Mouse (Mus musculus) forebrain, embryonic 16.5 days (tissue): ENCODE measurements at regions not wholly inside any gene's neighbourhood (a gene's known extent, or its start where the extent isn't known, plus 50 kb on each side); places are given as distances from the start of the nearest gene placed in this dataset.

Source experiments
- ATAC-seq: fragments of 200-750 bp; cut with Nextera tagmentation; 2 replicates; pipeline ENCODE4 v1.8.0; 2017; ENCODE audit warnings: mild to moderate bottlenecking, moderate library complexity
- H3K27ac ChIP-seq: fragments of 300-500 bp; sonication (generic); 2 replicates; pipeline ENCODE4 v1.5.1; 2014; ENCODE audit warnings: low read length, control low read depth
- H3K27me3 ChIP-seq: fragments of 300-500 bp; sonication (generic); replicated peaks from 2 replicates; pipeline ENCODE4 v1.6.1; 2014; ENCODE audit warnings: low read length; ENCODE audit not compliant: control insufficient read depth, insufficient read depth
- H3K36me3 ChIP-seq: fragments of 300-500 bp; sonication (generic); 2 replicates; pipeline ENCODE4 v1.6.1; 2014; ENCODE audit not compliant: control insufficient read depth, insufficient read depth
- H3K4me1 ChIP-seq: fragments of 300-500 bp; sonication (generic); replicated peaks from 2 replicates; pipeline ENCODE4 v1.6.1; 2014; ENCODE audit warnings: low read length; ENCODE audit not compliant: control insufficient read depth, insufficient read depth
- H3K4me2 ChIP-seq: fragments of 300-500 bp; sonication (generic); 2 replicates; pipeline ENCODE4 v1.6.1; 2014; ENCODE audit warnings: mild to moderate bottlenecking, low read length, control low read depth
- H3K4me3 ChIP-seq: fragments of 300-500 bp; sonication (generic); replicated peaks from 2 replicates; pipeline ENCODE4 v1.5.1; 2014; ENCODE audit warnings: mild to moderate bottlenecking, low read length, control low read depth
- H3K9ac ChIP-seq: fragments of 300-500 bp; sonication (generic); replicated peaks from 2 replicates; pipeline ENCODE4 v1.6.1; 2014; ENCODE audit warnings: low read depth, low read length, control low read depth
- H3K9me3 ChIP-seq: fragments of 300-500 bp; sonication (generic); 2 replicates; pipeline ENCODE4 v1.6.1; 2016; ENCODE audit warnings: low read length; ENCODE audit not compliant: control insufficient read depth
- WGBS: fragments of 180-500 bp; shearing (Covaris S2); extraction: QIAGEN DNeasy Blood & Tissue Kit; methylation state at CpG from one replicate; pipeline ENCODE4 v1.1.7; 2014; 5-methylcytosine and 5-hydroxymethylcytosine counted together

GRCm38 (mm10) chr7:117939618-117940017 lies 176.4 kb downstream of the Rps15a start:
- Histone ChIP-seq H3K9me3 (no peaks in the 10 kb centered on the region), H3K4me1 (0 out of 2 replicates have a peak, but pooled peaks cover 2% of the 10 kb centered on the region), H3K27me3 (no peaks in the 10 kb centered on the region), H3K36me3 (no peaks in the 10 kb centered on the region), H3K4me2 (no peak overlapping the region), H3K9ac (no peak overlapping the region), H3K4me3 (no peak overlapping the region), H3K27ac (no peak overlapping the region)
- no peak for ATAC-seq
- WGBS, result 9% methylated on average over 7 of the region's 7 CpGs

GRCm38 (mm10) chr7:117934908-117935307 lies 181.1 kb downstream of the Rps15a start:
- no peak overlapping the region for H3K9ac ChIP-seq
- H3K9me3 ChIP-seq, result no peaks in the 10 kb centered on the region
- no peaks in the 10 kb centered on the region for H3K36me3 ChIP-seq
- no peaks in the 10 kb centered on the region for H3K27me3 ChIP-seq
- H3K27ac ChIP-seq, result no peak overlapping the region
- ATAC-seq, result no peak
- no peak overlapping the region for H3K4me2 ChIP-seq
- WGBS, result 82% methylated on average over 3 of the region's 3 CpGs
- 0 out of 2 replicates have a peak, but pooled peaks cover 6% of the 10 kb centered on the region for H3K4me1 ChIP-seq
- H3K4me3 ChIP-seq, result no peak overlapping the region

- WGBS, result 52% methylated on average over 12 of the region's 12 CpGs
- Histone ChIP-seq H3K4me1 (0 out of 2 replicates have a peak, but pooled peaks cover 4% of the 10 kb centered on the region), H3K9ac (no peak overlapping the region), H3K27me3 (no peaks in the 10 kb centered on the region), H3K36me3 (no peaks in the 10 kb centered on the region), H3K4me2 (no peak overlapping the region), H3K27ac (no peak overlapping the region), H3K9me3 (no peaks in the 10 kb centered on the region), H3K4me3 (no peak overlapping the region)
- ATAC-seq, result no peak
These were observed 184.6 kb downstream of the Rps15a start for GRCm38 (mm10) chr7:117931234-117931895.

GRCm38 (mm10) chr7:117930392-117930791 lies 185.6 kb downstream of the Rps15a start:
- 14% methylated on average over 9 of the region's 9 CpGs for WGBS
- ATAC-seq, result peak; percentile 63; the same call in 1 of the 2 replicates
- H3K9ac ChIP-seq, result no peak overlapping the region
- no peak overlapping the region for H3K4me3 ChIP-seq
- H3K9me3 ChIP-seq, result no peaks in the 10 kb centered on the region
- H3K27ac ChIP-seq, result no peak overlapping the region
- no peaks in the 10 kb centered on the region for H3K27me3 ChIP-seq
- H3K4me2 ChIP-seq, result no peak overlapping the region
- no peaks in the 10 kb centered on the region for H3K36me3 ChIP-seq
- 0 out of 2 replicates have a peak, but pooled peaks cover 4% of the 10 kb centered on the region for H3K4me1 ChIP-seq

GRCm38 (mm10) chr7:117926396-117926795 lies 189.6 kb downstream of the Rps15a start:
- H3K27me3 ChIP-seq, result no peaks in the 10 kb centered on the region
- H3K4me1 ChIP-seq, result 0 out of 2 replicates have a peak, but pooled peaks cover 4% of the 10 kb centered on the region
- no peak overlapping the region for H3K9ac ChIP-seq
- no peak overlapping the region for H3K27ac ChIP-seq
- 42% methylated on average over 1 of the region's 1 CpGs for WGBS
- H3K4me2 ChIP-seq, result no peak overlapping the region
- H3K36me3 ChIP-seq, result no peaks in the 10 kb centered on the region
- no peak overlapping the region for H3K4me3 ChIP-seq
- no peaks in the 10 kb centered on the region for H3K9me3 ChIP-seq
- no peak for ATAC-seq

- no peak for ATAC-seq
- Histone ChIP-seq H3K4me3 (no peak overlapping the region), H3K9ac (no peak overlapping the region), H3K27ac (no peak overlapping the region), H3K4me1 (no peaks in the 10 kb centered on the region), H3K36me3 (no peaks in the 10 kb centered on the region), H3K27me3 (no peaks in the 10 kb centered on the region), H3K4me2 (no peak overlapping the region), H3K9me3 (no peaks in the 10 kb centered on the region)
These were observed 193.7 kb downstream of the Rps15a start for GRCm38 (mm10) chr7:117922270-117922669.

- ATAC-seq, result no peak
- WGBS, result 87% methylated on average over 10 of the region's 10 CpGs
- Histone ChIP-seq H3K9ac (no peak overlapping the region), H3K27me3 (no peaks in the 10 kb centered on the region), H3K27ac (no peak overlapping the region), H3K9me3 (no peaks in the 10 kb centered on the region), H3K4me1 (no peaks in the 10 kb centered on the region), H3K4me3 (no peak overlapping the region), H3K36me3 (no peaks in the 10 kb centered on the region), H3K4me2 (no peak overlapping the region)
These were observed 197.6 kb downstream of the Rps15a start for GRCm38 (mm10) chr7:117918206-117918995.

- no peak overlapping the region for H3K27ac ChIP-seq
- no peaks in the 10 kb centered on the region for H3K4me1 ChIP-seq
- no peak overlapping the region for H3K4me3 ChIP-seq
- no peaks in the 10 kb centered on the region for H3K36me3 ChIP-seq
- H3K9me3 ChIP-seq, result no peaks in the 10 kb centered on the region
- H3K9ac ChIP-seq, result no peak overlapping the region
- H3K4me2 ChIP-seq, result no peak overlapping the region
- H3K27me3 ChIP-seq, result no peaks in the 10 kb centered on the region
- WGBS, result 82% methylated on average over 6 of the region's 6 CpGs
- ATAC-seq, result no peak
These were observed 199.1 kb downstream of the Rps15a start for GRCm38 (mm10) chr7:117916915-117917314.

- Histone ChIP-seq H3K4me2 (no peak overlapping the region), H3K4me1 (no peaks in the 10 kb centered on the region), H3K27me3 (no peaks in the 10 kb centered on the region), H3K9ac (no peak overlapping the region), H3K4me3 (no peak overlapping the region), H3K9me3 (no peaks in the 10 kb centered on the region), H3K27ac (no peak overlapping the region), H3K36me3 (no peaks in the 10 kb centered on the region)
- WGBS, result 88% methylated on average over 3 of the region's 3 CpGs
- no peak for ATAC-seq
These were observed 203.5 kb downstream of the Rps15a start for GRCm38 (mm10) chr7:117912453-117912852.
